Mouse (Mus musculus) kidney, adult 2 months (tissue): ENCODE measurements around the gene Cd40.

Source experiments
- CTCF ChIP-seq: fragments of 200-500 bp; conservative IDR thresholded peaks from 2 replicates; pipeline ENCODE4 v1.5.1; 2011; ENCODE audit warnings: low read depth, mild to moderate bottlenecking, control low read depth, low read length, moderate library complexity, mixed read lengths; ENCODE audit not compliant: insufficient read depth, insufficient read length
- POLR2A ChIP-seq: fragments of 200-500 bp; IDR thresholded peaks from one replicate; pipeline ENCODE4 v1.6.1; 2011; ENCODE audit warnings: low read depth, low read length, control low read depth

DNA sequence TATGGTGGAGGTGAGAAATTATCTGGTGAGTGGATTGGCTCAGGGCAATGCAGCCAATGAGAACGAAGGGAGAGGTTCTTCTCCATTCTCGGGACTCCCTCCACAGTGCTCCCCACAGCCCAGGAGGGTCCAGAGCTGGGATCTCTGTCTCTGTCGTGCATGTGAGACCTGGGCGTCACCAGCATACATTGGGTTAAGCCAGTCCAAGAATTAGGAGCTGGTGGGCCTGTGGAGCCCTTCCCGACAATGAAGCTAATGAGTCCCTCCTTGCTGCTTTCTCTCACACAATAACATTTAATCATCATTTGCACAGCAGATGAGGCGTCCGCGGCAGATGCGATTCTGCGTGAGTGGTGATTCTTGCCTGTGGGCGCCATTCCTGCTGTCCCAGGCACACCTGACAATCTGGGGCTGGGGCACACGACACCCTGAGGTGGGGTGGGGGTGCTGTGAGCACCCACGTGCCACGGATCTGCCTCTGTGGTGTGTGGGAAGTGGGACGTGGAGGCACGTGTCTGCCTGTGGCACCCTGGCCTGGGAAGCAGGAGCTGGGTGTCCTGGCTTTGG lies 50.2 kb downstream of the Cd40 start:
- TF ChIP-seq POLR2A (no peak), CTCF (no peak)
